Mouse (Mus musculus): ENCODE measurements around the gene Mpv17l. TPM values are rescaled to one million over a fixed set of nuclear protein-coding genes. Genes with fewer than 3 reads are reported as not detected.
"Not testable (repeated sequence)": the region's sequence is repeated elsewhere in the genome, so short reads cannot be mapped to it uniquely, and the experiment has no call there.

Mpv17l gene
- polyA plus RNA-seq, 1 experiment from 2014 or later: 5.8 TPM

DNA sequence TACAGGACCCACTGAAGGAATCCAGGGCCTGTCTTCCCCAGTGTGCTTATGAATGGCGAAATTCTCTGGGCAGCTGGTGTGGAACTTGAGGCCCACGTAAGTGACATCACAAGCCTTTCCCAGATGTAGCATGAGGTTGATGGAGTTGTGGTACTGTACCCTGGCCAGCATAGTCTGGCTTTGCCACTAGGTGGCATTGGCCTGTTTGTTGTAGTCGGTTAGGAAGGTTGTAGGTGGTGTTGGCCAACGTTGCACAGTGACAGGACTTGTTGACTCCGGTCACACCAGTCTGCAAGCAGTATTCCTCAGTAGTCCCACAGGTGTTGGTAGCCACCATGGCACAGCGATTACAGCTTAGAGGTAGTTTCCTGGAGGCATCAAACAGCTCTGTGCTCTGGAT is 18.1 kb downstream of the Mpv17l start:
- no peak for ATAC-seq (ENCODE audit: low FRiP score, low TSS enrichment)
- WGBS: 87% methylated on average over 6 of the region's 6 CpGs
- H3K27me3 ChIP-seq (ENCODE audit: control insufficient read depth, insufficient read depth, low read length): no peaks in the 10 kb centered on the region

DNA sequence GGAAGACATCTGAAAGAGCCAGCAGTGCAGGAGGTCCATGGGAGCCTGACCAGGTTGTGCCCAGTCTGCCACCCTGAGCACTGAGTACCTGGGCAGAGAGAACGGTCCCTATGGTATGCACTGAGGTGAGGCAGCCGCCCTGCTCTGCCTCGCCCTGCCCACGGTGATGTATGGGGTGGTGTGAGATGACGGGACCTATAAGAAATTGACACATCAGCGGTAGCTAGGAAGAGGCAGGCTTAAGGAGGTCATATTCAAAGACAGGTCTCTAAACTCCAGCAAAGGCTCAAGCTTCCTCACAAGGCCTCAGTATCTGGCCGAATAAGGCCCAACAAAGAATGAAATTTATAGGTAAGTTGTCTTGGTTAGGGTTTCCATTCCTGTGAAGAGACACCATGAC is 18.8 kb downstream of the Mpv17l start:
- no peak overlapping the region for H3K9ac ChIP-seq (ENCODE audit: low read depth, low read length)
- H3K4me2 ChIP-seq (replicated peaks; ENCODE audit: low read depth, low read length): no peak overlapping the region
- H3K9me3 ChIP-seq (ENCODE audit: control insufficient read depth, low read length): no peaks in the 10 kb centered on the region; the same call in 1 of the 2 replicates
- H3K4me1 ChIP-seq (ENCODE audit: control insufficient read depth, insufficient read depth, low read length): no peaks in the 10 kb centered on the region
- H3K4me3 ChIP-seq (ENCODE audit: low read length): no peak overlapping the region
- no peaks in the 10 kb centered on the region for H3K36me3 ChIP-seq (ENCODE audit: control insufficient read depth, insufficient read depth, low read length)
- H3K27ac ChIP-seq (ENCODE audit: low read depth, low read length): no peak overlapping the region
- 91% methylated on average over 7 of the region's 7 CpGs for WGBS
- no peaks in the 10 kb centered on the region for H3K27me3 ChIP-seq (ENCODE audit: control insufficient read depth, insufficient read depth, low read length)
- no peak for ATAC-seq (ENCODE audit: low FRiP score, low TSS enrichment)

More for the DNA sequence above, 18.1 kb downstream of the Mpv17l start:
- H3K4me1 ChIP-seq (ENCODE audit: control insufficient read depth, insufficient read depth, low read length): no peaks in the 10 kb centered on the region
- H3K4me3 ChIP-seq (ENCODE audit: low read length): no peak overlapping the region
- H3K4me2 ChIP-seq (replicated peaks; ENCODE audit: low read depth, low read length): no peak overlapping the region
- no peaks in the 10 kb centered on the region for H3K36me3 ChIP-seq (ENCODE audit: control insufficient read depth, insufficient read depth, low read length)
- no peaks in the 10 kb centered on the region; the same call in 1 of the 2 replicates for H3K9me3 ChIP-seq (ENCODE audit: control insufficient read depth, low read length)
- no peak overlapping the region for H3K9ac ChIP-seq (ENCODE audit: low read depth, low read length)
- no peak overlapping the region for H3K27ac ChIP-seq (ENCODE audit: low read depth, low read length)

DNA sequence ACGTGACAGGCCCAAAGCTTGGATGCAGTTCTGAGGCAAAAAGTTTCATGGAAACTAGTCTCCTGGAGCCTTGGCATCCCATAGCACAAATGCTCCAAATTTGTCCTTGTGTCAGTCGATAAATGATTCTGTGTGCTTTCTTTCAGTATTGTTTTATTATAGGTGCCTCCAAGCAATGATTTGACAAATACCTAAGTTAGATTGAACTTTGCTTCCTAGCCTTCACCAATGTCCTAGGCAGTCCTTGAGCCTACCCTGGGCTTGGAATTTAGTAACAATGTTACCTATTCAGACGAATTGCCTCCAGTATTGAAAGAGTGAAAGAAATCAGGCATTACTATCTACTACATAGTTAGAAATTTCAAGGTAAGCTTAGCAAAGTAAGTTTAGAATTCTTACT is 19.5 kb downstream of the Mpv17l start:
- H3K9ac ChIP-seq (ENCODE audit: low read depth, low read length); ATAC-seq (ENCODE audit: low FRiP score, low TSS enrichment); H3K4me1 ChIP-seq (ENCODE audit: control insufficient read depth, insufficient read depth, low read length); H3K4me3 ChIP-seq (ENCODE audit: low read length); H3K9me3 ChIP-seq (ENCODE audit: control insufficient read depth, low read length); H3K27ac ChIP-seq (ENCODE audit: low read depth, low read length); H3K27me3 ChIP-seq (ENCODE audit: control insufficient read depth, insufficient read depth, low read length); H3K36me3 ChIP-seq (ENCODE audit: control insufficient read depth, insufficient read depth, low read length); H3K4me2 ChIP-seq (replicated peaks; ENCODE audit: low read depth, low read length): not testable (repeated sequence)
- WGBS: 91% methylated on average over 3 of the region's 3 CpGs

DNA sequence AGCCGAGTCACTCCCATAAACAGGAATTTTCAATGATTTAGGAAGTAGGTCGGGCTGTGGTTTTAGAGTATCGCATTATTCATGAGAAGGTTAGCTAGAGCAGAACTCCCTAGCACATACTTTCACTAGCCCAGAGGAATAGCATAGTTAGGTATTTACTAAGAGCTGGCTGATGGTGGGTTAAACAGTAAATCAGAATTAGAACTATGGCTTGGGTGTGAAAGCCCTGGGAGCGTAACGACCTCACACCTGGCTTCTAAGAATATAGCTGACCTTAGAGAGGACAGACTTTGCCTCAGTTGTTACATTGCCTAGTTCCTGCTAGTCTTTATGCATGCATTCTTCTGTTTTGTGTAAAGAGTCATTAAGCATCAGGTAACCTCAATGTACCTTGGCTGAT is 20.0 kb downstream of the Mpv17l start:
- not testable (repeated sequence) for ATAC-seq (ENCODE audit: low FRiP score, low TSS enrichment); H3K4me2 ChIP-seq (replicated peaks; ENCODE audit: low read depth, low read length); H3K36me3 ChIP-seq (ENCODE audit: control insufficient read depth, insufficient read depth, low read length); H3K27me3 ChIP-seq (ENCODE audit: control insufficient read depth, insufficient read depth, low read length); H3K9me3 ChIP-seq (ENCODE audit: control insufficient read depth, low read length); H3K4me1 ChIP-seq (ENCODE audit: control insufficient read depth, insufficient read depth, low read length); H3K27ac ChIP-seq (ENCODE audit: low read depth, low read length); H3K9ac ChIP-seq (ENCODE audit: low read depth, low read length); H3K4me3 ChIP-seq (ENCODE audit: low read length)
- 84% methylated on average over 5 of the region's 5 CpGs for WGBS

DNA sequence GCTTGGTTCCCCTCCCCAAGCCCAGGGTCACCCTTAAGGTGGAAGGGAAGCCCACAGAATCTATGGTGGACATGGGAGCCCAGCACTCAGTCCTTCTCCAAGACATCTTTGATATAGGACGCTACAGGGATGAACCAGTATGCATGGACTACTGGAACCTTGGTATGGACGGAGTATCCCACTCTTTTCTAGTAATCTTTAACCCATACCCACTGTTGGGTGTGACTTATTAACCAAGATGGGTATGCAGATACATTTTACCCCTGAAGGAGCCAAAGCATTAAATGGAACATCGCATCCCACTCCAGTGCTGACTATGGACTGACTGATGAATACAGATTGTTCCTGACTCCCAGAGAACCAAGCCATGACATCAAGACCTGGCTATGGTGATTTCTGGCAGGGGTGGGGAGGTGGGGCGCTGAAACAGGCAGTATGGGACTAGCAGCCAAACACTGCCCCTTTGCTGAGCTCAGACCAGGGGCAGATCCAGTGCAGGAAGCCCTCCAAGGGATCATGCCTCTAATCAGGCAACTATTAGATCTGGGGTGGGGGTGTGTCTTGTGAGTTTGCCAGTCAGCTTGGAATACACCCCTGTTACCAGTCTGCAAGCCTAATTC is 24.6 kb downstream of the Mpv17l start:
- H3K4me3 ChIP-seq (ENCODE audit: low read length): no peak overlapping the region
- H3K4me1 ChIP-seq (ENCODE audit: control insufficient read depth, insufficient read depth, low read length): no peaks in the 10 kb centered on the region
- no peaks in the 10 kb centered on the region for H3K36me3 ChIP-seq (ENCODE audit: control insufficient read depth, insufficient read depth, low read length)
- no peak for ATAC-seq (ENCODE audit: low FRiP score, low TSS enrichment)
- H3K4me2 ChIP-seq (replicated peaks; ENCODE audit: low read depth, low read length): no peak overlapping the region
- WGBS: 83% methylated on average over 4 of the region's 4 CpGs
- H3K9me3 ChIP-seq (ENCODE audit: control insufficient read depth, low read length): no peaks in the 10 kb centered on the region; the same call in 1 of the 2 replicates
- H3K27me3 ChIP-seq (ENCODE audit: control insufficient read depth, insufficient read depth, low read length): no peaks in the 10 kb centered on the region
- H3K27ac ChIP-seq (ENCODE audit: low read depth, low read length): no peak overlapping the region
- H3K9ac ChIP-seq (ENCODE audit: low read depth, low read length): no peak overlapping the region

DNA sequence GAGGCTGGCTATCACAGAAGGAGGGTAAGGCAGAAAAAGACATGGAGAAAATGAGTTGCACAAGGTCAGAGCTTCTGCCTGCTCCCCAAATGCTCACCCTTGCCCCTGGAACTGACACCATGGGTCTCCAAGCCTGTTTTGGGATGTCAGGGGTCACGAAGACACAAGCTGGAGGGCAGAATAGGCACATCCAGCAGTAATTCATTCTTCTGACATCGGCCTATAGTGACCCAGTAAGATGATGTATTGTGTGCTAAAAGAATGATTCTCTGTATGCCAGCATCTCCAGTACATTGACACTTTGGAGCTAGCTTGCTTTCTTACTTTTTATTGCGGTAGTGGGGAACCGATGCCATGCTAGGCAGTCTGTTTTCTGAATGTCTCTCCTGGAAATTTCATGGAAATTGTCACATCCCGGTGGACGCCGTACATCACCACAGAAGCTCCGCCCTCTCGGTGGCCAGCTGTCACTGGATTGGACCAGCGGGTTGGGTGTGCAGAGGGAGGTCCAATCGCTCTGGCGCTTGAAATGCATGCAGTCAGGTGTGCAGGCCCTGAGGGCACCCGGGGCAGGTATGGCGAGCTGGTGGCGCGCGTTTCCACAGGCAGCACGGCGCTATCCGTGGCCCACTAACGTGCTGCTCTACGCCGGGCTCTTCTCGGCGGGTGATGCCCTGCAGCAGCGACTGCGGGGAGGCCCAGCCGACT is 37.3 kb downstream of the Mpv17l start:
- WGBS: 6% methylated on average over 28 of the region's 28 CpGs
- no peak overlapping the region for H3K27ac ChIP-seq (ENCODE audit: low read depth, low read length)
- no peaks in the 10 kb centered on the region for H3K4me1 ChIP-seq (ENCODE audit: control insufficient read depth, insufficient read depth, low read length)
- peak overlapping the region; percentile 98 for H3K4me2 ChIP-seq (replicated peaks; ENCODE audit: low read depth, low read length)
- no peaks in the 10 kb centered on the region for H3K27me3 ChIP-seq (ENCODE audit: control insufficient read depth, insufficient read depth, low read length)
- peak; percentile 96 for ATAC-seq (ENCODE audit: low FRiP score, low TSS enrichment)
- H3K36me3 ChIP-seq (ENCODE audit: control insufficient read depth, insufficient read depth, low read length): no peaks in the 10 kb centered on the region
- peak overlapping the region; percentile 51 for H3K9ac ChIP-seq (ENCODE audit: low read depth, low read length)
- no peaks in the 10 kb centered on the region for H3K9me3 ChIP-seq (ENCODE audit: control insufficient read depth, low read length)
- H3K4me3 ChIP-seq (ENCODE audit: low read length): peak overlapping the region; percentile 62

DNA sequence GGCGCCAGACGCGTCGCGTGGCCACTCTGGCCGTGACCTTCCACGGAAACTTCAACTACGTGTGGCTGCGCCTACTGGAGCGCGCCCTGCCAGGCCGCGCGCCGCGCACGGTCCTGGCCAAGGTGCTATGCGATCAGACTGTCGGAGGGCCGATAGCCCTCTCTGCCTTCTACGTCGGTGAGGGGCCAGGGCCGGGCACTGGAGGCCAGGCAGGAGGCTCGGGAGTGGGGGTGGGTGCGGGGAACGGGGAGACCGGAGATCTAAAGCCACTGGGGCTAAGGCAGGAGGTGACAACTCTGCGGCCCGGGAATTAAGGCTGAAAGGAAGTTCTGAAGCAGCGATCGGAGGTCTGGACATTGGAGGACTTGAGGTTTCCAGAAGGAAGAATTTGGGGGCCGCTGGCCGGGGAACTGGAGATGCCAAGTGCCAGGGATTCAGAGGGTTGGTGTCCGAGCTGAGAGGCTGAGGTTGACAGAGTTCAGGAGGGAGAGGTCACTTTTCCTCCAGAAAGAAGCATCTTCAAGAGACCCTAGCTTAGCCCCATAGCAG is 38.0 kb downstream of the Mpv17l start:
- H3K9me3 ChIP-seq (ENCODE audit: control insufficient read depth, low read length): no peaks in the 10 kb centered on the region
- H3K27ac ChIP-seq (ENCODE audit: low read depth, low read length): no peak overlapping the region
- no peaks in the 10 kb centered on the region for H3K27me3 ChIP-seq (ENCODE audit: control insufficient read depth, insufficient read depth, low read length)
- H3K4me1 ChIP-seq (ENCODE audit: control insufficient read depth, insufficient read depth, low read length): no peaks in the 10 kb centered on the region
- H3K9ac ChIP-seq (ENCODE audit: low read depth, low read length): peak overlapping the region; percentile 51
- ATAC-seq (ENCODE audit: low FRiP score, low TSS enrichment): peak; percentile 89
- WGBS: 1% methylated on average over 34 of the region's 34 CpGs
- peak overlapping the region; percentile 98 for H3K4me2 ChIP-seq (replicated peaks; ENCODE audit: low read depth, low read length)
- H3K36me3 ChIP-seq (ENCODE audit: control insufficient read depth, insufficient read depth, low read length): no peaks in the 10 kb centered on the region
- peak overlapping the region; percentile 62 for H3K4me3 ChIP-seq (ENCODE audit: low read length)

DNA sequence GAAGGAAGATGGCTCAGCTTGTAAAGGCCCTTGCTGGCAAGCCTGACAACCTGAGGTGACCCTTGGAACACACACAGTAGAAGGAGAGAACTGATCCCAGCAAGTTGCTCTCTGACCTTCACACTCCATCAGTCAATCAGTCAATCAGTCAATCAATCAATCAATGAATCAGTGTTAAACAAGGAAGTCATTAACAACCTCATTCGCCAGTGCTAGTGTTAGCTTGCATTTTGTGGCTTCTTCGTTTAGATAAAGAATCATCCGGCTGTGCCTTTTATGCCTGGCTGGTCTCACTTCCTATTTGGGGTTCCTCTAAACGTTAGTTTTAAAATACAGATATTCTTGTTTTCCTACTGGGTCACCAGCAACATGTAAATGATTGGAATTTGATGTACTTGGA is 41.2 kb downstream of the Mpv17l start:
- no peak for ATAC-seq (ENCODE audit: low FRiP score, low TSS enrichment)
- Histone ChIP-seq H3K9ac (ENCODE audit: low read depth, low read length) (no peak overlapping the region), H3K27me3 (ENCODE audit: control insufficient read depth, insufficient read depth, low read length) (no peaks in the 10 kb centered on the region), H3K36me3 (ENCODE audit: control insufficient read depth, insufficient read depth, low read length) (no peaks in the 10 kb centered on the region), H3K4me2 (replicated peaks; ENCODE audit: low read depth, low read length) (no peak overlapping the region), H3K4me1 (ENCODE audit: control insufficient read depth, insufficient read depth, low read length) (no peaks in the 10 kb centered on the region), H3K27ac (ENCODE audit: low read depth, low read length) (no peak overlapping the region), H3K9me3 (ENCODE audit: control insufficient read depth, low read length) (no peaks in the 10 kb centered on the region), H3K4me3 (ENCODE audit: low read length) (no peak overlapping the region)
- 41% methylated on average over 4 of the region's 4 CpGs for WGBS

DNA sequence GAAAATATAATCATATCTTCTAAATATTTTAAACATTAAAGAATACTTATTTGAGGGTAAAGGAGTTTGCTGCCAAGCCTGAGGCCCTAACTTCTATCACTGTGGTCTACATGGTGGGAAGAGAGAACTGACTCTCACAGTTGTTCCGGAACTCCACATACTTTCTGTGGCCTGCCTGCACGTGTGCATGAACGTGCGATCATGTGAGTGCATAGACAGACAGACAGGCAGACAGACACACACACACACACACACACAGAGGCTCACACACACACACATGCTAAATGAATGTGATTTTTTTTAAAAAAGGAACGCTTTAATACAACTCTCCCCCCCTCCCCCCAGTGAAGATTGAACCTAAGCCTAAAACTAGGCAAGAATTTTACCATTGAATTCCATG is 41.8 kb downstream of the Mpv17l start:
- Histone ChIP-seq H3K36me3 (ENCODE audit: control insufficient read depth, insufficient read depth, low read length) (no peaks in the 10 kb centered on the region), H3K9me3 (ENCODE audit: control insufficient read depth, low read length) (no peaks in the 10 kb centered on the region), H3K27ac (ENCODE audit: low read depth, low read length) (no peak overlapping the region), H3K27me3 (ENCODE audit: control insufficient read depth, insufficient read depth, low read length) (no peaks in the 10 kb centered on the region), H3K4me3 (ENCODE audit: low read length) (no peak overlapping the region), H3K9ac (ENCODE audit: low read depth, low read length) (no peak overlapping the region), H3K4me2 (replicated peaks; ENCODE audit: low read depth, low read length) (no peak overlapping the region), H3K4me1 (ENCODE audit: control insufficient read depth, insufficient read depth, low read length) (no peaks in the 10 kb centered on the region)
- WGBS: 82% methylated on average over 5 of the region's 5 CpGs
- ATAC-seq (ENCODE audit: low FRiP score, low TSS enrichment): no peak

All from kidney, embryonic 14.5 days (tissue).